ENCODE assay signal across 9 mouse cellular contexts in the genomic region with DNA sequence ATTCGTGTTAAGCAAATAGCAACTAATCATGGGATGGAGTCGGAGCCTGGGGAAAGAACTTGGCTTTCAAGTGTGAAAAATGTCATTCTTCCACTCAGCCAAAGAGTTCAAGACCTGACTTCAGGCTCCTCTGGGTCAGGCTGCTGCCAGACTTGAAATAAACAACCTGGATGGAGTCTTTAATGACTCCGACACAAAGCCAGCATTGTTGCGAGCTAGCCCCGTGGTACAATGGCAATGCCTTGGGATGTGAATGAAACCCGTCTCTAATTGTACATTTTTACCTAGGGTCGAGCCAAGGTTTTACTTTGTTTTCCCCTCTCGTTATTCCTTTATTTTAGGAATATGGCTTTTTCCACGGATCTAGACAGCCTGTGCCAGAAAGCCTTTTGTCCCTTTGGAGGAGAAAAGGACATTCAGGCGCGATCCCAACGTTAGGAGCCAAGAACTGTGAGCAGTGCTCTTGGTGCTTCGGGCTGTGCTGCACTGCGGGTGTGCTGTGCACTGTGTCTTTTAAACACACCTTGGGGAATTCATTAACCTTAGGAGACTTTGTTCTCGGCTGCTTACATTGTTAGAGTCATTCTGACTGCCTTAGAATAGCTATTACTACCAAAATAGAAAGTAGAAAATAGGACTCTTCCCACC.
DNase-seq lines count a peak whose midpoint lies in the region; ATAC-seq and TF ChIP-seq lines count a peak whose summit lies in the region.
"Had no signal": no experiment of that assay in that cellular context is flagged by ENCODE, and none has a peak within 500 bp of the region (broad histone marks: within the 10 kb centered on the region; RNA-seq: fewer than 3 reads in every experiment).

No protein-coding gene starts in this region.

- no peaks in the 10 kb centered on the region for H3K9me3 ChIP-seq in lung, embryonic 16.5 days (ENCODE audit: control insufficient read depth, low read length)
- H3K9me3 ChIP-seq in kidney, embryonic 14.5 days (ENCODE audit: control insufficient read depth, low read length) = no peaks in the 10 kb centered on the region
- H3K9me3 ChIP-seq: heart, embryonic 15.5 days; liver, embryonic 13.5 days had no signal

- TF ChIP-seq CTCF in small intestine, adult 2 months (IDR thresholded peaks at IDR 0.05; ENCODE audit: extremely low read depth, insufficient read length, insufficient replicate concordance, low read depth, low read length) = no peak

- no peak for DNase-seq in lung, postnatal 25 days (ENCODE audit: low spot score)
- peak; percentile 9 to 35 for DNase-seq in gastrocnemius, adult 8-10 months (ENCODE audit: low spot score in 2 of 2)
- DNase-seq in right cerebral cortex, postnatal 25 days = no peak
- no peak for DNase-seq in urinary bladder, adult 18-20 months (ENCODE audit: low spot score in 2 of 2)
- DNase-seq: liver, embryonic 13.5 days had no signal

- H3K27ac ChIP-seq in lung, embryonic 16.5 days (ENCODE audit: low read length) = no peak overlapping the region
- no peak overlapping the region for H3K27ac ChIP-seq in kidney, embryonic 14.5 days (ENCODE audit: low read depth, low read length)
- peak overlapping the region; percentile 41 for H3K27ac ChIP-seq in small intestine, adult 2 months (ENCODE audit: insufficient read depth, low read depth, low read length)
- H3K27ac ChIP-seq: heart, embryonic 15.5 days; liver, embryonic 13.5 days had no signal

- H3K4me3 ChIP-seq in lung, embryonic 16.5 days (ENCODE audit: low read length) = no peak overlapping the region
- H3K4me3 ChIP-seq in kidney, embryonic 14.5 days (ENCODE audit: low read length) = no peak overlapping the region
- H3K4me3 ChIP-seq in small intestine, adult 2 months (ENCODE audit: low read depth, low read length) = no peak overlapping the region
- H3K4me3 ChIP-seq: heart, embryonic 15.5 days; liver, embryonic 13.5 days had no signal

- 26% methylated on average over 15 of the region's 15 CpGs for whole genome bisulfite sequencing in lung, embryonic 16.5 days
- 30% methylated on average over 15 of the region's 15 CpGs for WGBS in kidney, embryonic 14.5 days
- WGBS in small intestine, adult 2 months = 21% methylated on average over 15 of the region's 15 CpGs

- no peaks in the 10 kb centered on the region; the same call in 1 of the 2 replicates for H3K4me1 ChIP-seq in lung, embryonic 16.5 days (replicated peaks; ENCODE audit: control insufficient read depth, insufficient read depth, low read length)
- H3K4me1 ChIP-seq in kidney, embryonic 14.5 days (ENCODE audit: control insufficient read depth, insufficient read depth, low read length) = no peaks in the 10 kb centered on the region; the same call in 1 of the 2 replicates
- H3K4me1 ChIP-seq in small intestine, adult 2 months (ENCODE audit: control insufficient read depth, insufficient read depth, insufficient read length, low read length) = peaks cover 26% of the 10 kb centered on the region
- H3K4me1 ChIP-seq: heart, embryonic 15.5 days; liver, embryonic 13.5 days had no signal

- no peaks in the 10 kb centered on the region for H3K27me3 ChIP-seq in lung, embryonic 16.5 days (ENCODE audit: control insufficient read depth, insufficient read depth, low read depth, low read length)
- H3K27me3 ChIP-seq in kidney, embryonic 14.5 days (ENCODE audit: control insufficient read depth, insufficient read depth, low read length) = no peaks in the 10 kb centered on the region
- H3K27me3 ChIP-seq in small intestine, adult 2 months (ENCODE audit: control insufficient read depth, insufficient read depth, low read length) = no peaks in the 10 kb centered on the region
- H3K27me3 ChIP-seq: heart, embryonic 15.5 days; liver, embryonic 13.5 days had no signal

- no peaks in the 10 kb centered on the region for H3K36me3 ChIP-seq in lung, embryonic 16.5 days (ENCODE audit: control insufficient read depth, insufficient read depth, low read length)
- no peaks in the 10 kb centered on the region for H3K36me3 ChIP-seq in kidney, embryonic 14.5 days (ENCODE audit: control insufficient read depth, insufficient read depth, low read length)
- no peaks in the 10 kb centered on the region for H3K36me3 ChIP-seq in small intestine, adult 2 months (ENCODE audit: control insufficient read depth, insufficient read depth, low read length)
- H3K36me3 ChIP-seq: heart, embryonic 15.5 days; liver, embryonic 13.5 days had no signal

- H3K4me2 ChIP-seq in lung, embryonic 16.5 days (ENCODE audit: low read depth, low read length) = peak overlapping the region; percentile 27; the same call in 1 of the 2 replicates
- no peak overlapping the region for H3K4me2 ChIP-seq in kidney, embryonic 14.5 days (replicated peaks; ENCODE audit: low read depth, low read length)
- H3K4me2 ChIP-seq: heart, embryonic 15.5 days; liver, embryonic 13.5 days had no signal

- no peak overlapping the region for H3K9ac ChIP-seq in lung, embryonic 16.5 days (ENCODE audit: low read length)
- H3K9ac ChIP-seq in kidney, embryonic 14.5 days (ENCODE audit: low read depth, low read length) = no peak overlapping the region
- H3K9ac ChIP-seq: heart, embryonic 15.5 days; liver, embryonic 13.5 days had no signal

- no peak for ATAC-seq in lung, embryonic 16.5 days (ENCODE audit: low read depth)
- peak; percentile 60; the same call in 1 of the 2 replicates for ATAC-seq in kidney, embryonic 14.5 days (ENCODE audit: low FRiP score, low TSS enrichment)

- no peak; the same call in 1 of the 2 replicates for TF ChIP-seq POLR2A in small intestine, adult 2 months (IDR thresholded peaks at IDR 0.05; ENCODE audit: low read depth, low read length)

Comparison
In these comparisons a context has a peak if more than half of its experiments do, and no peak if none do; other contexts are left out.
1. DNase-seq: peak in gastrocnemius, adult 8-10 months (2 of 2); none in lung, postnatal 25 days (single experiment), right cerebral cortex, postnatal 25 days (single experiment) and urinary bladder, adult 18-20 months (0 of 2).